Mouse (Mus musculus) olfactory bulb, adult 2 months (tissue): ENCODE results near the gene Pim2. TPM values are rescaled to one million over a fixed set of nuclear protein-coding genes. Genes with fewer than 3 reads are reported as not detected.
A peak's percentile ranks its signal among the peaks of the same experiment; 100 is the strongest.
"Not testable (repeated sequence)": the region's sequence is repeated elsewhere in the genome, so short reads cannot be mapped to it uniquely, and the experiment has no call there.

Source experiments
- H3K27ac ChIP-seq: fragments of 200-500 bp; 2 replicates; pipeline ENCODE4 v1.5.1; 2012; ENCODE audit warnings: low read depth, low read length; ENCODE audit not compliant: insufficient read depth
- H3K4me1 ChIP-seq: fragments of 200-500 bp; 2 replicates; pipeline ENCODE4 v1.6.1; 2012; ENCODE audit warnings: low read length; ENCODE audit not compliant: control insufficient read depth, insufficient read depth
- H3K4me3 ChIP-seq: fragments of 200-500 bp; 2 replicates; pipeline ENCODE4 v1.5.1; 2012; ENCODE audit warnings: mild to moderate bottlenecking, low read depth, low read length, moderate library complexity; ENCODE audit not compliant: insufficient read depth
- CTCF ChIP-seq: fragments of 200-500 bp; IDR thresholded peaks from 2 replicates; pipeline ENCODE4 v1.5.1; 2012; ENCODE audit warnings: low read depth, mild to moderate bottlenecking, low read length, moderate library complexity; ENCODE audit not compliant: insufficient read depth
- POLR2A ChIP-seq: fragments of 200-500 bp; IDR thresholded peaks from 2 replicates; pipeline ENCODE4 v1.6.1; 2012; ENCODE audit warnings: mild to moderate bottlenecking, low read depth, low read length, moderate library complexity; ENCODE audit not compliant: insufficient read depth
- WGBS: fragments of 180-500 bp; shearing (Covaris S2); methylation state at CpG from one replicate; pipeline ENCODE4 v1.1.7; 2018; 5-methylcytosine and 5-hydroxymethylcytosine counted together
- polyA plus RNA-seq: library from polyadenylated mRNA; stranded (reverse); fragments of >200 nt; gene quantifications from 2 replicates; pipeline ENCODE4 v1.2.4, GENCODE M21; 2012; ENCODE audit warnings: low replicate concordance; ENCODE audit not compliant: missing spikeins, insufficient read depth, insufficient read length

Pim2 gene
- polyA plus RNA-seq, 1 experiment: not detected

- H3K4me3 ChIP-seq: peak within 1 kb of the TSS; percentile 65
- TF ChIP-seq POLR2A (peak; percentile 60; the same call in 1 of the 2 replicates), CTCF (no peak)
- 12% methylated on average over 62 of the region's 62 CpGs for WGBS
- peak within 1 kb of the TSS; percentile 98 for H3K27ac ChIP-seq
- no peaks in the 10 kb centered on the region; the same call in 1 of the 2 replicates for H3K4me1 ChIP-seq
Observed at GRCm38 (mm10) chrX:7898880-7899874, 21.1 kb downstream of the Pim2 start, which contains the start of the genes Pqbp1 and Timm17b. TSS of gene Pqbp1 (minus strand) at chrX:7899269. TSS of gene Timm17b (plus strand) at chrX:7899357.

DNA sequence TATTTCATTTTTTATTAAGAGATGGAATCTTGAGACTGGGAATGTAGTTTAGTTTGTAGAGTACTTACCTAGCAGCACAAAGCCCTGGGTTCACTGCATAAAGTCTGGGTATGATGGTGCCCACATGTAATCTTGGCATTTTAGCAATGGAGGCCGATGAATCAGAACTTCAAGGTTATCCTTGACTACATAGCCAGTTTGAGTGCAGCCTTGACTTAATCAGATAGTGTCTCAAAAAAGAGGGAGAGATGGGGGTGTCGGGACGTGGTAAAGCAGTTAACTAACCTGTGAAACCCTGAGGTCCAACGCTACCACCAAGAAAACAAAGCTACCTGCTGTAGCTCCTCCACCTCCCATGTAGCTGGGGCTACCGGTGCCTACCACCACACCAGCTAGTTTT lies 26.4 kb downstream of the Pim2 start:
- WGBS: 90% methylated on average over 5 of the region's 5 CpGs
- Histone ChIP-seq H3K4me1 (no peaks in the 10 kb centered on the region), H3K4me3 (no peak overlapping the region), H3K27ac (no peak overlapping the region)
- TF ChIP-seq CTCF: no peak
- TF ChIP-seq POLR2A: no peak

GRCm38 (mm10) chrX:7907735-7908134 lies 29.7 kb downstream of the Pim2 start, which contains the start of gene Gm10491:
TSS of gene Gm10491 (minus strand) at chrX:7907835.
- no peak within 1 kb of the TSS for H3K4me3 ChIP-seq

GRCm38 (mm10) chrX:7909242-7909641 lies 31.2 kb downstream of the Pim2 start, which contains the start of gene Gm10490:
TSS of gene Gm10490 (plus strand) at chrX:7909542.
- H3K27ac ChIP-seq, H3K4me1 ChIP-seq, H3K4me3 ChIP-seq: not testable (repeated sequence)
- WGBS: 95% methylated on average over 4 of the region's 4 CpGs

More at GRCm38 (mm10) chrX:7907735-7908134, 29.7 kb downstream of the Pim2 start, which contains the start of gene Gm10491:
- no peak within 1 kb of the TSS for H3K27ac ChIP-seq
- H3K4me1 ChIP-seq: peaks cover 3% of the 10 kb centered on the region; the same call in 1 of the 2 replicates
- no peak for TF ChIP-seq POLR2A
- no peak for TF ChIP-seq CTCF
- 86% methylated on average over 5 of the region's 5 CpGs for WGBS

DNA sequence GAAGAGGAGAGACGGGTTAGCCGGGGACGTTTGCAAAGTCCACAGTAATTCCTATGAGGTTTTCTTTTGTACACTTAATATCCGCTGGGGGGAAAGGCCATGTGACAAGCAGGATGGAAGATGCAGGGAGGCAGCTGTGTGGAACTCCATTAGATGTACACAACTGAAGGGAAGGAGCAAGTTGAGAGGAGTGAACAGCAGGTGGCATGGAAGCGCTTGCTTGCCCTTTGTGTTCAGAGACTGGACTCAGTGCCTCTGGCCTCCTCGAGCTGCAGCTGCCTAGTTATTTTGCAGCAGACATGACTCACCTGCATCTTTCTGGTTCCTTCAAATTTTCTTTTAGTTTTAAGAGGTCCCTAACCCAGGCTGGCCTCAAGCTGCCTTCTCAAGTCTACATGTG lies 32.4 kb downstream of the Pim2 start:
- no peak for TF ChIP-seq CTCF
- no peak for TF ChIP-seq POLR2A
- no peak overlapping the region for H3K4me3 ChIP-seq
- WGBS: 43% methylated on average over 6 of the region's 6 CpGs
- H3K4me1 ChIP-seq: peaks cover 3% of the 10 kb centered on the region; the same call in 1 of the 2 replicates
- no peak overlapping the region for H3K27ac ChIP-seq

DNA sequence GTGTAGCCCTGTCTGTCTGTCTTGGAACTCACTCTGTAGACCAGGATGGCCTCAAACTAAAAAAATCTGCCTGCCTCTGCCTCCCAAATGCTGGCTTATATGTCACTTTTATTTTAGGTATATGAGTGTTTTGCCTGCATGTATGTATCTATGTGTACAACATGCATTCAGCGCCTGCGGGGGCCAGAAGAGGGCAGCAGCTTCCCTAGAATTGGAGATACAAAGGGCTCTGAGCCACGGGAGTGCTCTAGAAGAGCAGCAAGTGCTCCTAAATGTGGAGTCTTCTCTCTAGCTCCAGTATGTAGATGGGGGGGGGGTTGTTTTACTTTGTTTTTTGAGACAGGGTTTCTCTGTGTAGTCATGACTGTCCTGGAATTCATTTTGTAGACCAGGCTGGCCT lies 37.6 kb downstream of the Pim2 start:
- WGBS: 31% methylated on average over 3 of the region's 3 CpGs
- not testable (repeated sequence) for H3K4me3 ChIP-seq, H3K27ac ChIP-seq, H3K4me1 ChIP-seq

- H3K4me1 ChIP-seq: peaks cover 12% of the 10 kb centered on the region; the same call in 1 of the 2 replicates
- not testable (repeated sequence) for H3K27ac ChIP-seq, H3K4me3 ChIP-seq
- WGBS: 77% methylated on average over 6 of the region's 6 CpGs
Observed at GRCm38 (mm10) chrX:7917960-7918359, 39.9 kb downstream of the Pim2 start.

GRCm38 (mm10) chrX:7919601-7920383 lies 41.7 kb downstream of the Pim2 start, which contains the start of gene Pcsk1n:
TSS of gene Pcsk1n (plus strand) at chrX:7919822.
- TF ChIP-seq POLR2A (peak; percentile 49; the same call in 1 of the 2 replicates), CTCF (no peak)

GRCm38 (mm10) chrX:7922032-7922431 lies 44.0 kb downstream of the Pim2 start:
- Histone ChIP-seq H3K4me1 (peaks cover 13% of the 10 kb centered on the region; the same call in 1 of the 2 replicates), H3K4me3 (peak overlapping the region; percentile 44), H3K27ac (no peak overlapping the region)
- WGBS: 18% methylated on average over 48 of the region's 48 CpGs
- no peak for TF ChIP-seq CTCF
- no peak for TF ChIP-seq POLR2A

More at GRCm38 (mm10) chrX:7919601-7920383, 41.7 kb downstream of the Pim2 start, which contains the start of gene Pcsk1n:
- peaks cover 13% of the 10 kb centered on the region; the same call in 1 of the 2 replicates for H3K4me1 ChIP-seq
- H3K27ac ChIP-seq: peak within 1 kb of the TSS; percentile 82
- peak within 1 kb of the TSS; percentile 66 for H3K4me3 ChIP-seq
- 19% methylated on average over 35 of the region's 40 CpGs for WGBS
